Mouse (Mus musculus) E14TG2a.4 (cell line): ENCODE results near the gene Fam126a.

ENCODE experiments used
- CTCF ChIP-seq: conservative IDR thresholded peaks from 2 replicates; pipeline ENCODE4 v1.5.1; 2014; ENCODE audit warnings: low read length
- POU5F1 ChIP-seq: IDR thresholded peaks from 2 replicates; pipeline ENCODE4 v1.6.1; 2014; ENCODE audit warnings: low read length, borderline replicate concordance

GRCm38 (mm10) chr5:24047821-24048220 lies 17.3 kb upstream of the Fam126a start:
- no peak for TF ChIP-seq CTCF
- no peak for TF ChIP-seq POU5F1
